Mouse (Mus musculus) heart, adult 2 months (tissue): ENCODE measurements at regions not wholly inside any gene's neighbourhood (a gene's known extent, or its start where the extent isn't known, plus 50 kb on each side); places are given as distances from the start of the nearest gene placed in this dataset.

Source experiments
- DNase-seq, 2 experiments: peaks; one replicate each; pipeline ENCODE4 v3.0.0; 2021
- H3K27ac ChIP-seq: fragments of 200-600 bp; 2 replicates; pipeline ENCODE4 v1.8.1; 2022
- H3K27me3 ChIP-seq: fragments of 200-500 bp; 2 replicates; pipeline ENCODE4 v1.6.1; 2012; ENCODE audit warnings: mild to moderate bottlenecking, low read length, inconsistent platforms, mixed read lengths; ENCODE audit not compliant: control insufficient read depth, insufficient read depth
- H3K36me3 ChIP-seq: fragments of 200-500 bp; 2 replicates; pipeline ENCODE4 v1.6.1; 2012; ENCODE audit warnings: low read length, inconsistent platforms; ENCODE audit not compliant: control insufficient read depth, insufficient read depth
- H3K4me1 ChIP-seq: fragments of 200-500 bp; 2 replicates; pipeline ENCODE4 v1.6.1; 2011; ENCODE audit warnings: low read length; ENCODE audit not compliant: control insufficient read depth, insufficient read depth
- H3K4me3 ChIP-seq: fragments of 200-600 bp; 2 replicates; pipeline ENCODE4 v1.8.1; 2022
- H3K79me2 ChIP-seq: fragments of 200-500 bp; replicated peaks from 2 replicates; pipeline ENCODE4 v1.6.1; 2012; ENCODE audit warnings: mild to moderate bottlenecking, inconsistent platforms, low read length, moderate library complexity, mixed read lengths; ENCODE audit not compliant: control insufficient read depth, insufficient read depth
- H3K9ac ChIP-seq: fragments of 200-500 bp; 2 replicates; pipeline ENCODE4 v1.6.1; 2012; ENCODE audit warnings: low read depth, mild to moderate bottlenecking, control low read depth, inconsistent platforms, low read length, mixed read lengths
- CTCF ChIP-seq: fragments of 200-600 bp; IDR thresholded peaks from 2 replicates; pipeline ENCODE4 v1.8.1; 2022; ENCODE audit warnings: antibody characterized with exemption, mild to moderate bottlenecking, moderate library complexity
- EP300 ChIP-seq: fragments of 200-500 bp; IDR thresholded peaks from 2 replicates; pipeline ENCODE4 v1.6.1; 2011; ENCODE audit warnings: low read depth, low read length, control low read depth; ENCODE audit not compliant: insufficient read depth
- POLR2A ChIP-seq: fragments of 200-500 bp; IDR thresholded peaks from 2 replicates; pipeline ENCODE4 v1.6.1; 2011; ENCODE audit warnings: mild to moderate bottlenecking, low read depth, low read length, control low read depth; ENCODE audit not compliant: insufficient read depth
- WGBS: fragments of 180-500 bp; shearing (Covaris S2); methylation state at CpG from one replicate; pipeline ENCODE4 v1.1.7; 2018; 5-methylcytosine and 5-hydroxymethylcytosine counted together
- intact Hi-C: fragments of 180-260 bp; cut with DNase I; formaldehyde crosslinking; loops from one replicate; pipeline ENCODE4 v1.15.1; 2025

DNA sequence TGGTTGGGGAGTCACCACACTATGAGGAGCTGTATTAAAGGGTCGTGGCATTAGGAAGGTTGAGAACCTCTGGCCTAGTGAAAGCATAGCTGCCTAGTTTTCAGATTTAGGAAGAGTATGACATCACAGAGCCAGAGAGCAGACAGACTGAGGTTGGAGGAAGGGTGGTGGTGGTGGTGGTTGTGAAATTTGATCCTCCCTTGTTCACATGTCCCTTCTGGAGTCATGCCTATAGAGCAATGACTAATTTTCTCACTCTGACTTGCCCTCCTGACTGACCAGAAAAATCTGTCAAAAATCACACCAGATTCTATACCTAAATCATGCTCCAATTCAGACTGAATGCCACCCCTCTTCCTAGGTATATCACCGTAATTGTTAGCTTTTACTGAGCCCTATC, 166.2 kb downstream of the Pah start:
- no peaks in the 10 kb centered on the region for H3K4me1 ChIP-seq
- H3K9ac ChIP-seq: no peak overlapping the region
- H3K79me2 ChIP-seq: no peaks in the 10 kb centered on the region
- H3K4me3 ChIP-seq: no peak overlapping the region
- H3K27me3 ChIP-seq: no peaks in the 10 kb centered on the region
- intact Hi-C loops: no loop called here
- no peak for TF ChIP-seq CTCF
- no peak for TF ChIP-seq EP300
- TF ChIP-seq POLR2A: no peak
- 77% methylated on average over 2 of the region's 2 CpGs for WGBS
- no peak for DNase-seq
- no peak overlapping the region for H3K27ac ChIP-seq
- H3K36me3 ChIP-seq: no peaks in the 10 kb centered on the region

DNA sequence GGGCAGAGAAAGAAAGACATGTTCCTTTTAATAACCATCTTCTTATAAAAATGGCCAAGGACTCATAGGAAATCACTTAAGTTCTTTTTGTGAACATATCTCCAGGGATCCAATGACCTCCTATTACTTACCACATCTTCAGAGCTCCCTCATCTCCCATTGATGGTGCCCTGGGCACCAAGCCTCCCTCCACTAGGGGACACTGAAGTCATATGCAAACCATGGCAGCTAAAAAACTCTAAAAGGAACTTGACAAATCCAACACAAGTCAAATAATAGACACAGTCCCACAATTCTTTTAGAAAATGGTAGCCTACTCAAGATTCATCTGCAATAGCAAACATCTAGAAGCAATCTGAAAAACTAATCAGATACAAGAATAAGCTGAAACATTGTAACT, 167.2 kb upstream of the Igf1 start:
- H3K36me3 ChIP-seq: no peaks in the 10 kb centered on the region
- H3K4me3 ChIP-seq: no peak overlapping the region
- H3K79me2 ChIP-seq: no peaks in the 10 kb centered on the region
- H3K9ac ChIP-seq: no peak overlapping the region
- H3K27me3 ChIP-seq: no peaks in the 10 kb centered on the region
- no peaks in the 10 kb centered on the region for H3K4me1 ChIP-seq
- no peak overlapping the region for H3K27ac ChIP-seq
- intact Hi-C loops: loop anchor here (5.0 kb wide), 1 partner anchor 281 kb away; no protein-coding TSS in a partner anchor
- no peak for DNase-seq
- TF ChIP-seq EP300 (no peak), POLR2A (no peak), CTCF (peak; percentile 74)

DNA sequence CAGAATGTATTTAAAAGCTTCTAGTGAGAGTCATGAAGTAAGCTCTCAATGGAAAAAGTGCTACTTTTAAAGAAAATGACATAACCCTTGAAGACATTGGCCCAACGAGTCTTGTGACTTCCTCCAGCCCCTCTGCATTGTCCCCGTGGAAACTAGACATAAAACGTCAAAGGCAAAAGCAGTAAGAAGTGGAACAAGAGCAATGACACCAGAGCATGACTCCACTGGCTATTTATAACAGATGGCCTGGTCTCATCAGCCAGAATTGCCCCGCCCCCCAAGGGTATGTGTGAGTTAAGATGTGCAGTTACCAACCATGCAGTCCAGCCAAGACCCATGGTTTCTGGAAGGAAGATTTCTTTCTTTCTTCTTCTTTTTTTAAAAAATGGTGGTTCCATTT, 161.6 kb upstream of the Igf1 start:
- no peak for TF ChIP-seq CTCF
- no peak for TF ChIP-seq POLR2A
- no peak for TF ChIP-seq EP300
- intact Hi-C loops: no loop called here
- 23% methylated on average over 4 of the region's 4 CpGs for WGBS
- Histone ChIP-seq H3K36me3 (no peaks in the 10 kb centered on the region), H3K27ac (no peak overlapping the region), H3K4me1 (no peaks in the 10 kb centered on the region), H3K4me3 (no peak overlapping the region), H3K9ac (no peak overlapping the region), H3K79me2 (no peaks in the 10 kb centered on the region), H3K27me3 (no peaks in the 10 kb centered on the region)
- peak; percentile 21 to 24 for DNase-seq

DNA sequence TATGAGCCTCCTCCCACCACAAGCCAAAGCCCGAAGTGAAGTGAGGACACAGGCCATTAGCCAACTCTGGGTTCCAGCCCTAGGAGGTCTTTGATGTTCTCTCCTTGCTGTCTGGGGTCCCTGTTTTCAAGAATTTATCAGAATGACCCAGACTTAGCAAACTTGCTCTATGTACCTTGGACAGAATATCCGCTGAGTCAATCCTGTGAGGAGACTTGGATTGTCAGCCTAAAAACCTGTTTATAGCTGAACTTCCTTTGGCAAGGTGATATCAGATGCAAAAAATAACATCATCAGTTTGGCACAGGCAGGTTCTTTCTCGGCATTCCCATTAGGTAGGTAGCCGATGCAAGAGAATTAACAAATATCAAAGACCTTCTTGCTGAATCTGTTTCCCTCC, 146.9 kb upstream of the Igf1 start:
- Histone ChIP-seq H3K4me1 (no peaks in the 10 kb centered on the region), H3K9ac (no peak overlapping the region), H3K79me2 (no peaks in the 10 kb centered on the region), H3K4me3 (no peak overlapping the region), H3K27me3 (no peaks in the 10 kb centered on the region), H3K36me3 (no peaks in the 10 kb centered on the region), H3K27ac (no peak overlapping the region)
- TF ChIP-seq EP300: no peak
- no peak for TF ChIP-seq POLR2A
- TF ChIP-seq CTCF: no peak
- intact Hi-C loops: no loop called here
- DNase-seq: peak in 1 of 2 experiments; percentile 9
- whole genome bisulfite sequencing: 47% methylated on average over 4 of the region's 4 CpGs

DNA sequence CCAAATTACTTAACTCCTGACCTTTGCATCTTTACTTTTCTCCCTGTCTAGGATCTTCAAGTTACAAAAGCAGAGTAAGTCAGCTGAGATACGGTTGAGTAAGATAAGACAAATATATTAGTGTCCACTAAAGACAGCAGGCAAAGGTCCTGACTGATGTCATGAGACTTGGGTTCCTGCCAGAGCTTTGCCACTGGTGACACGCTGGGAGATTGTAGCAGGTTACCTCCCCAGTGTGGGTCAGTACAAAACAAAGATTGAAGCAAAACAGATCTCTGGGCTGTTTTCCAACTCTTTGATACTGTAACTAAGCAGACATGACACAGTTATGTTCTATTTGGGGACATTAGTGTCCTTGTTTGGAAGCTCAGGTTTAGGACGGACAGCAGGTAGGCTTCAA, 146.3 kb upstream of the Igf1 start:
- DNase-seq: peak in 1 of 2 experiments; percentile 13
- Histone ChIP-seq H3K4me1 (no peaks in the 10 kb centered on the region), H3K79me2 (no peaks in the 10 kb centered on the region), H3K27ac (no peak overlapping the region), H3K4me3 (no peak overlapping the region), H3K27me3 (no peaks in the 10 kb centered on the region), H3K9ac (no peak overlapping the region), H3K36me3 (no peaks in the 10 kb centered on the region)
- TF ChIP-seq CTCF (no peak), POLR2A (no peak)
- 13% methylated on average over 3 of the region's 3 CpGs for WGBS
- intact Hi-C loops: no loop called here

DNA sequence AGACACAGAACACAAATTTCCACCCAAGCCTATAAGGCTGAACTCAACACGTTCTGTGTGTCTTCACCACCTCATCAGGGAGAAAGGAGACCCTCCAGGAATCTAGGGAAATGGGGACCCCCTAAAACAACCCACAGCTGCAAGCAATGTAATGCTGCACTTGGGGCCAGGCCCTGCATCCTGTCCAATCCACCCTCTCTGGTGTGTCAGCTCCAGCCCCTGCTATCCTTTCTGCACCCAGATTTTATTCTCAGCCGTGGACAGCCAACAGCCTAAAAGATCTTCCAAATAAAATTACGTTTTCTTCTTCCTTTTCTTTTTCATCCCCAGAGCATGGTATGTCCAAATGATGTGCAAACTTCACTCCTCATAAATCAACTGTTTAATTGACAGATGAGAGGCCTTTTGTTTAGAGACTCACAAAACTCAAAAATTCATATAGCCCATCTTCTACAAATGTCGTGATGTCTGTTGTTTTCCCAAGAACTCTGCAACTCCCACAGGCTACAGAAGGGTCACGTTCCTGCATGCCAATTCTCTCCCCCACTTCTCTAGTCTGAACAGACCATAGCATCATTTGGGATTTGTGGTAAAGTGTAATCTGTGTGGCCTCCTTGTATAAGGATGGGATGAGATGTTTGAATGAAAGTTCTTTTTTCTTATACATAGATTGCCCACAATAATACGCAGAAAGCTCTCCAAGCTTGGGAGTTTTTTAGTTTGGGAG, 142.0 kb upstream of the Igf1 start:
- TF ChIP-seq POLR2A (no peak), CTCF (no peak), EP300 (no peak)
- H3K9ac ChIP-seq: no peak overlapping the region
- DNase-seq: no peak
- H3K4me1 ChIP-seq: no peaks in the 10 kb centered on the region
- no peak overlapping the region for H3K27ac ChIP-seq
- no peaks in the 10 kb centered on the region for H3K27me3 ChIP-seq
- intact Hi-C loops: no loop called here
- H3K4me3 ChIP-seq: no peak overlapping the region
- no peaks in the 10 kb centered on the region for H3K79me2 ChIP-seq
- no peaks in the 10 kb centered on the region for H3K36me3 ChIP-seq
- 73% methylated on average over 6 of the region's 6 CpGs for whole genome bisulfite sequencing
